Mouse (Mus musculus): Measurements from ENCODE around the gene Slc11a2. TPM values are rescaled to one million over a fixed set of nuclear protein-coding genes. Genes with fewer than 3 reads are reported as not detected.
"Not testable (repeated sequence)": the region's sequence is repeated elsewhere in the genome, so short reads cannot be mapped to it uniquely, and the experiment has no call there.

The Slc11a2 gene
- total RNA-seq, 2 experiments from 2014 or later, result 60.0 to 70.8 TPM

GRCm38 (mm10) chr15:100367119-100367518 is 57.8 kb downstream of the Slc11a2 start:
- DNase-seq (ENCODE audit: extremely low spot score in 1 of 2, low spot score in 2 of 2), result no peak
- TF ChIP-seq CTCF (IDR thresholded peaks at IDR 0.05), result no peak
- no peak overlapping the region for H3K27ac ChIP-seq
- H3K4me3 ChIP-seq, result no peak overlapping the region
- intact Hi-C loops (cut with DNase I), result no loop called here

GRCm38 (mm10) chr15:100365967-100366366 is 58.9 kb downstream of the Slc11a2 start:
- DNase-seq (ENCODE audit: extremely low spot score in 1 of 2, low spot score in 2 of 2); H3K4me3 ChIP-seq; intact Hi-C loops (cut with DNase I); H3K27ac ChIP-seq: not testable (repeated sequence)

- DNase-seq (ENCODE audit: extremely low spot score in 1 of 2, low spot score in 2 of 2), result no peak
- Histone ChIP-seq H3K4me3 (no peak within 1 kb of the TSS), H3K27ac (no peak within 1 kb of the TSS)
- TF ChIP-seq CTCF (IDR thresholded peaks at IDR 0.05), result no peak
- intact Hi-C loops (cut with DNase I), result no loop called here
Observed at GRCm38 (mm10) chr15:100364242-100364641, 60.6 kb downstream of the Slc11a2 start, which contains the start of gene Higd1c. TSS of gene Higd1c (plus strand) at chr15:100364542.

GRCm38 (mm10) chr15:100355876-100356275 is 69.0 kb downstream of the Slc11a2 start:
- no peak for TF ChIP-seq CTCF (IDR thresholded peaks at IDR 0.05)
- Histone ChIP-seq H3K27ac (no peak overlapping the region), H3K4me3 (no peak overlapping the region)
- no peak for DNase-seq (ENCODE audit: extremely low spot score in 1 of 2, low spot score in 2 of 2)
- intact Hi-C loops (cut with DNase I), result no loop called here

- DNase-seq (ENCODE audit: extremely low spot score in 1 of 2, low spot score in 2 of 2); intact Hi-C loops (cut with DNase I); H3K4me3 ChIP-seq; H3K27ac ChIP-seq: not testable (repeated sequence)
Observed at GRCm38 (mm10) chr15:100353399-100353798, 71.5 kb downstream of the Slc11a2 start.

GRCm38 (mm10) chr15:100352711-100353250 is 72.1 kb downstream of the Slc11a2 start, which contains the start of the genes Methig1 and Mettl7a2:
TSS of gene Methig1 (plus strand) at chr15:100353149.
TSS of gene Mettl7a2 (plus strand) at chr15:100353200.
- intact Hi-C loops (cut with DNase I), result no loop called here
- TF ChIP-seq CTCF (IDR thresholded peaks at IDR 0.05), result no peak

GRCm38 (mm10) chr15:100351501-100352060 is 73.3 kb downstream of the Slc11a2 start:
- Histone ChIP-seq H3K27ac (no peak overlapping the region), H3K4me3 (no peak overlapping the region)
- intact Hi-C loops (cut with DNase I), result no loop called here
- DNase-seq (ENCODE audit: extremely low spot score in 1 of 2, low spot score in 2 of 2), result no peak
- TF ChIP-seq CTCF (IDR thresholded peaks at IDR 0.05), result no peak

More at GRCm38 (mm10) chr15:100352711-100353250, 72.1 kb downstream of the Slc11a2 start, which contains the start of the genes Methig1 and Mettl7a2:
- H3K4me3 ChIP-seq, result no peak within 1 kb of the TSS
- H3K27ac ChIP-seq, result no peak within 1 kb of the TSS
- no peak for DNase-seq (ENCODE audit: extremely low spot score in 1 of 2, low spot score in 2 of 2)

- intact Hi-C loops (cut with DNase I), result no loop called here
- Histone ChIP-seq H3K27ac (no peak overlapping the region), H3K4me3 (no peak overlapping the region)
- no peak for TF ChIP-seq CTCF (IDR thresholded peaks at IDR 0.05)
- DNase-seq (ENCODE audit: extremely low spot score in 1 of 2, low spot score in 2 of 2), result no peak
Observed at GRCm38 (mm10) chr15:100349496-100349895, 75.4 kb downstream of the Slc11a2 start.

GRCm38 (mm10) chr15:100346761-100347160 is 78.1 kb downstream of the Slc11a2 start:
- no peak for TF ChIP-seq CTCF (IDR thresholded peaks at IDR 0.05)
- DNase-seq (ENCODE audit: extremely low spot score in 1 of 2, low spot score in 2 of 2), result no peak
- Histone ChIP-seq H3K4me3 (no peak overlapping the region), H3K27ac (no peak overlapping the region)
- intact Hi-C loops (cut with DNase I), result no loop called here

GRCm38 (mm10) chr15:100345484-100345883 is 79.4 kb downstream of the Slc11a2 start:
- Histone ChIP-seq H3K27ac (no peak overlapping the region), H3K4me3 (no peak overlapping the region)
- TF ChIP-seq CTCF (IDR thresholded peaks at IDR 0.05), result no peak
- no peak for DNase-seq (ENCODE audit: extremely low spot score in 1 of 2, low spot score in 2 of 2)
- intact Hi-C loops (cut with DNase I), result no loop called here

- H3K27ac ChIP-seq; intact Hi-C loops (cut with DNase I); H3K4me3 ChIP-seq; DNase-seq (ENCODE audit: extremely low spot score in 1 of 2, low spot score in 2 of 2): not testable (repeated sequence)
Observed at GRCm38 (mm10) chr15:100341314-100341980, 83.4 kb downstream of the Slc11a2 start.

Other genes starting within 250 kb of the Slc11a2 start
- 10 to 100 TPM; 19.9 to 27.8 TPM for gene Atf1, start 197.3 kb downstream of the Slc11a2 start, total RNA-seq (2021)
- not detected for gene Tmprss12, start 144.2 kb downstream of the Slc11a2 start, total RNA-seq (2021)
- 10 to 100 TPM; 30.0 to 32.2 TPM for gene Mettl7a1, start 120.9 kb downstream of the Slc11a2 start, total RNA-seq (2021)
- under 1 TPM in 1 of 2 experiments, not detected in 1; 0.66 TPM for gene Mettl7a3, start 90.1 kb downstream of the Slc11a2 start, total RNA-seq (2021)
- under 1 TPM in 1 of 2 experiments, not detected in 1; 0.68 TPM for gene Methig1, start 71.9 kb downstream of the Slc11a2 start, total RNA-seq (2021)
- under 1 TPM; 0.59 to 0.89 TPM for gene Mettl7a2, start 71.9 kb downstream of the Slc11a2 start, total RNA-seq (2021)
- not detected for gene Higd1c, start 60.5 kb downstream of the Slc11a2 start, total RNA-seq (2021)
- not detected for gene Gm5475, start 2.9 kb downstream of the Slc11a2 start, total RNA-seq (2021)
- 10 to 100 TPM; 59.6 to 62.1 TPM for gene Letmd1, start 44.0 kb upstream of the Slc11a2 start, total RNA-seq (2021)
- 10 to 100 TPM; 35.3 to 36.3 TPM for gene Csrnp2, start 70.4 kb upstream of the Slc11a2 start, total RNA-seq (2021)
- gene Tfcp2, start 126.9 kb upstream of the Slc11a2 start, total RNA-seq (2021), result 10 to 100 TPM; 26.8 to 27.9 TPM
- gene Pou6f1, start 174.9 kb upstream of the Slc11a2 start, total RNA-seq (2021), result 100 to 1,000 TPM; 139 to 144 TPM
- 100 to 1,000 TPM; 108 to 109 TPM for gene Dazap2, start 190.3 kb upstream of the Slc11a2 start, total RNA-seq (2021)
- gene Smagp, start 211.9 kb upstream of the Slc11a2 start, total RNA-seq (2021), result 1 to 10 TPM; 1.6 to 2.9 TPM
- gene Bin2, start 244.5 kb upstream of the Slc11a2 start, total RNA-seq (2021), result 1 to 10 TPM; 3.5 to 6.2 TPM